Mouse (Mus musculus) intestine, embryonic 16.5 days (tissue): ENCODE results near the gene Gm6525. TPM values are rescaled to one million over a fixed set of nuclear protein-coding genes. Genes with fewer than 3 reads are reported as not detected.

Source experiments
- ATAC-seq: fragments of 200-750 bp; cut with Nextera tagmentation; 2 replicates; pipeline ENCODE4 v1.8.0; 2017; ENCODE audit warnings: moderate TSS enrichment, moderate library complexity
- H3K27ac ChIP-seq: fragments of 300-500 bp; sonication (generic); 2 replicates; pipeline ENCODE4 v1.5.1; 2014; ENCODE audit warnings: mild to moderate bottlenecking, low read length
- H3K27me3 ChIP-seq: fragments of 300-500 bp; sonication (generic); replicated peaks from 2 replicates; pipeline ENCODE4 v1.6.1; 2014; ENCODE audit warnings: low read length, control low read depth, mixed read lengths; ENCODE audit not compliant: control insufficient read depth, insufficient read depth
- H3K36me3 ChIP-seq: fragments of 300-500 bp; sonication (generic); 2 replicates; pipeline ENCODE4 v1.6.1; 2014; ENCODE audit warnings: low read length, control low read depth; ENCODE audit not compliant: control insufficient read depth, insufficient read depth
- H3K4me1 ChIP-seq: fragments of 300-500 bp; sonication (generic); 2 replicates; pipeline ENCODE4 v1.6.1; 2014; ENCODE audit warnings: low read length, control low read depth, mixed read lengths; ENCODE audit not compliant: control insufficient read depth, insufficient read depth
- H3K4me2 ChIP-seq: fragments of 300-500 bp; sonication (generic); 2 replicates; pipeline ENCODE4 v1.6.1; 2014; ENCODE audit warnings: low read depth, low read length, control low read depth
- H3K4me3 ChIP-seq: fragments of 300-500 bp; sonication (generic); 2 replicates; pipeline ENCODE4 v1.5.1; 2014; ENCODE audit warnings: mild to moderate bottlenecking, low read length
- H3K9ac ChIP-seq: fragments of 300-500 bp; sonication (generic); 2 replicates; pipeline ENCODE4 v1.6.1; 2014; ENCODE audit warnings: low read depth, low read length
- H3K9me3 ChIP-seq: fragments of 300-500 bp; sonication (generic); 2 replicates; pipeline ENCODE4 v1.6.1; 2016; ENCODE audit warnings: low read length, control low read depth; ENCODE audit not compliant: control insufficient read depth
- WGBS: fragments of 180-500 bp; shearing (Covaris S2); extraction: QIAGEN DNeasy Blood & Tissue Kit; methylation state at CpG from one replicate; pipeline ENCODE4 v1.1.7; 2014; 5-methylcytosine and 5-hydroxymethylcytosine counted together
- polyA plus RNA-seq: library from polyadenylated mRNA; unstranded; fragments of >200 nt; fragmentation: Nextera tagmentation; extraction: Ambion mirVana; gene quantifications from 2 replicates; pipeline ENCODE4 v1.2.1, GENCODE M21; 2015

Gm6525 gene
- polyA plus RNA-seq, 1 experiment from 2014 or later, result 1.4 TPM

GRCm38 (mm10) chr3:84217118-84217960 is 43.4 kb downstream of the Gm6525 start:
- no peak overlapping the region for H3K4me3 ChIP-seq
- ATAC-seq, result no peak
- no peak overlapping the region for H3K4me2 ChIP-seq
- 67% methylated on average over 12 of the region's 12 CpGs for WGBS
- H3K4me1 ChIP-seq, result peaks cover 12% of the 10 kb centered on the region
- no peak overlapping the region for H3K9ac ChIP-seq
- no peaks in the 10 kb centered on the region for H3K36me3 ChIP-seq
- H3K27ac ChIP-seq, result no peak overlapping the region
- no peaks in the 10 kb centered on the region for H3K27me3 ChIP-seq
- H3K9me3 ChIP-seq, result no peaks in the 10 kb centered on the region

GRCm38 (mm10) chr3:84217961-84218351 is 44.1 kb downstream of the Gm6525 start:
- Histone ChIP-seq H3K4me1 (peaks cover 12% of the 10 kb centered on the region), H3K27ac (no peak overlapping the region), H3K36me3 (no peaks in the 10 kb centered on the region), H3K4me2 (no peak overlapping the region), H3K9ac (no peak overlapping the region), H3K27me3 (no peaks in the 10 kb centered on the region), H3K9me3 (no peaks in the 10 kb centered on the region), H3K4me3 (no peak overlapping the region)
- no peak for ATAC-seq
- WGBS, result 68% methylated on average over 4 of the region's 4 CpGs

- ATAC-seq, result no peak
- no peaks in the 10 kb centered on the region for H3K27me3 ChIP-seq
- WGBS, result 62% methylated on average over 2 of the region's 2 CpGs
Measured at GRCm38 (mm10) chr3:84218498-84218897, 44.6 kb downstream of the Gm6525 start.

DNA sequence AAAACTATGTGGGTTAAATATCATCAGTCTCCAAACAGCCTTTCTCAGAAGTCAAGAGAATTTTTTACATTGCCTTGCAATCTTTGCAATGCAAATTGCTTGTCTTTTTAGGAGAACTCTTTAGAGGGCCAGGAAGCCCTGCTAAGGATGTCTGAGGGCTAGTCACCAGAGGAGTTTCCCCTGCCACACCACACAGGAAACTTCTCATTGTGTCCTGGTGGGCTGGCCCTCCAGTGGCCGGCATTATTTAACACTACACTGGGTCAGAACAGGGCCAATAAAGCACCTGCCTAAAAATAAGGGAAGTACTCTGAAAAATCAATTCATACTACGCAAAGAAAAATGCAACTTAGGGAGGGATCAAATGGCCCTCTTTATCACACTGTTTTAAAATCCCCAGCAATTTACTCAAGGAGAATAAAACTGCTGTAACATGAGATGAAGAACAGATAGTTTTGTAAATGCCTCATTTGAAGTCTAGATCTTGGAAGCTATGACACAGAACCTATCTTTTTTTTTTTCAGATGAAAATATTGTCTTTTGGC is 45.3 kb downstream of the Gm6525 start:
- WGBS, result 31% methylated on average over 2 of the region's 2 CpGs
- no peaks in the 10 kb centered on the region for H3K36me3 ChIP-seq
- peaks cover 10% of the 10 kb centered on the region for H3K4me1 ChIP-seq
- H3K4me2 ChIP-seq, result no peak overlapping the region
- H3K9me3 ChIP-seq, result no peaks in the 10 kb centered on the region
- no peak overlapping the region for H3K4me3 ChIP-seq
- no peak overlapping the region for H3K27ac ChIP-seq
- no peak overlapping the region for H3K9ac ChIP-seq
- no peaks in the 10 kb centered on the region for H3K27me3 ChIP-seq
- ATAC-seq, result no peak

More at GRCm38 (mm10) chr3:84218498-84218897, 44.6 kb downstream of the Gm6525 start:
- Histone ChIP-seq H3K4me2 (no peak overlapping the region), H3K4me3 (no peak overlapping the region), H3K9me3 (no peaks in the 10 kb centered on the region), H3K36me3 (no peaks in the 10 kb centered on the region), H3K9ac (no peak overlapping the region), H3K4me1 (peaks cover 12% of the 10 kb centered on the region), H3K27ac (no peak overlapping the region)

- H3K36me3 ChIP-seq, result no peaks in the 10 kb centered on the region
- no peaks in the 10 kb centered on the region for H3K27me3 ChIP-seq
- peak overlapping the region; percentile 56 for H3K4me2 ChIP-seq
- no peak overlapping the region for H3K9ac ChIP-seq
- H3K4me3 ChIP-seq, result peak overlapping the region; percentile 46
- H3K4me1 ChIP-seq, result peaks cover 8% of the 10 kb centered on the region
- no peak for ATAC-seq
- H3K9me3 ChIP-seq, result no peaks in the 10 kb centered on the region
- no peak overlapping the region for H3K27ac ChIP-seq
- WGBS, result 11% methylated on average over 9 of the region's 9 CpGs
Measured at GRCm38 (mm10) chr3:84219720-84220273, 45.9 kb downstream of the Gm6525 start.

- H3K27ac ChIP-seq, result no peak overlapping the region
- peaks cover 8% of the 10 kb centered on the region for H3K4me1 ChIP-seq
- WGBS, result 16% methylated on average over 9 of the region's 9 CpGs
- H3K4me2 ChIP-seq, result peak overlapping the region; percentile 56
- H3K27me3 ChIP-seq, result no peaks in the 10 kb centered on the region
- H3K9me3 ChIP-seq, result no peaks in the 10 kb centered on the region
- no peak for ATAC-seq
- no peaks in the 10 kb centered on the region for H3K36me3 ChIP-seq
- peak overlapping the region; percentile 46 for H3K4me3 ChIP-seq
- peak overlapping the region; percentile 45; the same call in 1 of the 2 replicates for H3K9ac ChIP-seq
Measured at GRCm38 (mm10) chr3:84220326-84220725, 46.4 kb downstream of the Gm6525 start.

DNA sequence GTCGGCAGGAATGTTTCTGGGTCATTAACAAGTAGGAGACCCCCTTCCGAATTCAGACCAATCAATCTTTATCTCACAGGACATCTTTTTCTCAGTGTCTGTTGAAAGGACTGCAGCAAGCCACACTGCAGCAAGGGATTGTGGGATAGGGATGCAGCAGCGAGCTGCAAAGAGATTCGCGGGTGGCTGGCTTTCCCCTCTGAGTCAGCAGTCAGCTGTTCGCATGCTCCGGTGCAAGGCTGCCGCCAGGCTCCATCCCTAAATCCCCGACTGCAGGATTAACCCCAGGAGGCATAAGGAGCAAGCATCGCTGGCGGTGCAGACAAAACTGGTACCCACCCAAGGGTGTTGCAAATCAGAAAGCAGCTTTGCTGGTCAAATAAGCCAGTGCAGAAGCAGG is 46.8 kb downstream of the Gm6525 start:
- Histone ChIP-seq H3K9ac (peak overlapping the region; percentile 45; the same call in 1 of the 2 replicates), H3K4me3 (peak overlapping the region; percentile 46), H3K9me3 (no peaks in the 10 kb centered on the region), H3K36me3 (no peaks in the 10 kb centered on the region), H3K27me3 (no peaks in the 10 kb centered on the region), H3K4me1 (peaks cover 8% of the 10 kb centered on the region), H3K27ac (no peak overlapping the region), H3K4me2 (peak overlapping the region; percentile 56)
- ATAC-seq, result peak; percentile 55; the same call in 1 of the 2 replicates
- WGBS, result 10% methylated on average over 11 of the region's 11 CpGs

Other genes starting within 250 kb of the Gm6525 start
- gene Tmem131l, start 133.9 kb upstream of the Gm6525 start, polyA plus RNA-seq, result 18.2 and 19.8 TPM in 2 replicates
- gene Mnd1, start 18.3 kb upstream of the Gm6525 start, polyA plus RNA-seq, result 8.0 and 9.9 TPM in 2 replicates
- 57.0 and 57.5 TPM in 2 replicates for gene Trim2, start 132.8 kb downstream of the Gm6525 start, polyA plus RNA-seq